Comparison of ENCODE assay signal across 24 mouse cellular contexts in genomic region chr7:71371916-71372315, GRCm38 (mm10). TPM values are rescaled to one million over a fixed set of nuclear protein-coding genes. Genes with fewer than 3 reads are reported as not detected.
"Had no signal": no experiment of that assay in that cellular context is flagged by ENCODE, and none has a peak within 500 bp of the region (broad histone marks: within the 10 kb centered on the region; RNA-seq: fewer than 3 reads in every experiment).

No protein-coding gene starts in this region.

- H3K4me2 ChIP-seq: limb, embryonic 12.5 days; limb, embryonic 15.5 days; liver, embryonic 11.5 days; lung, embryonic 15.5 days; neural tube, embryonic 12.5 days; neural tube, embryonic 15.5 days had no signal

- H3K36me3 ChIP-seq: limb, embryonic 12.5 days; limb, embryonic 15.5 days; lung, embryonic 15.5 days; midbrain, embryonic 10.5 days; neural tube, embryonic 12.5 days; neural tube, embryonic 15.5 days had no signal

- H3K9me3 ChIP-seq: limb, embryonic 12.5 days; limb, embryonic 15.5 days; lung, embryonic 15.5 days; megakaryocyte, embryonic 14.5 days; midbrain, embryonic 10.5 days; neural tube, embryonic 12.5 days; neural tube, embryonic 15.5 days had no signal

- H3K4me1 ChIP-seq: limb, embryonic 15.5 days; neural tube, embryonic 12.5 days; neural tube, embryonic 15.5 days had no signal

- H3K27ac ChIP-seq: limb, embryonic 12.5 days; limb, embryonic 15.5 days; liver, embryonic 14.5 days; midbrain, embryonic 10.5 days; neural tube, embryonic 12.5 days had no signal

- H3K27me3 ChIP-seq: limb, embryonic 12.5 days; limb, embryonic 15.5 days; lung, embryonic 15.5 days; neural tube, embryonic 12.5 days; neural tube, embryonic 15.5 days had no signal

- DNase-seq: kidney, adult 8-10 months; kidney, postnatal 14 days; kidney, postnatal 4 days; left cerebral cortex, postnatal 4 days; liver, postnatal 0 days; lung, postnatal 10 days; lung, postnatal 36 days; midbrain, embryonic 14.5 days; thymus, adult 18-20 months; thymus, postnatal 4 days had no signal

- ATAC-seq: intestine, embryonic 16.5 days; liver, postnatal 0 days had no signal

- H3K9ac ChIP-seq: limb, embryonic 12.5 days; limb, embryonic 15.5 days; liver, embryonic 14.5 days; liver, postnatal 0 days; lung, embryonic 15.5 days; neural tube, embryonic 12.5 days; neural tube, embryonic 15.5 days had no signal

- H3K4me3 ChIP-seq: limb, embryonic 12.5 days; limb, embryonic 15.5 days; lung, embryonic 15.5 days; megakaryocyte, embryonic 14.5 days; midbrain, embryonic 10.5 days; neural tube, embryonic 12.5 days; neural tube, embryonic 15.5 days had no signal

RNA-seq across cellular contexts. Expression of gene Gm10295, which starts 20.6 kb away (rescaled TPM):
- polyA plus RNA-seq: intestine, embryonic 16.5 days; limb, embryonic 12.5 days; limb, embryonic 15.5 days; liver, embryonic 11.5 days; liver, embryonic 14.5 days; liver, postnatal 0 days; lung, embryonic 15.5 days; midbrain, embryonic 10.5 days; midbrain, embryonic 14.5 days; neural tube, embryonic 12.5 days; neural tube, embryonic 15.5 days; small intestine, adult 2 months; spleen, adult 2 months; stomach, embryonic 16.5 days; testis, adult 2 months had no signal
